Comparison of ENCODE assay signal across 15 mouse cellular contexts in genomic region chr16:33795106-33795505, GRCm38 (mm10). TPM values are rescaled to one million over a fixed set of nuclear protein-coding genes. Genes with fewer than 3 reads are reported as not detected.
"Had no signal": no experiment of that assay in that cellular context is flagged by ENCODE, and none has a peak within 500 bp of the region (broad histone marks: within the 10 kb centered on the region; RNA-seq: fewer than 3 reads in every experiment).

No protein-coding gene starts in this region.

- H3K9ac ChIP-seq: liver, embryonic 15.5 days; lung, embryonic 14.5 days; midbrain, embryonic 15.5 days; neural tube, embryonic 12.5 days had no signal

- H3K36me3 ChIP-seq: limb, embryonic 10.5 days; liver, embryonic 15.5 days; midbrain, embryonic 15.5 days; neural tube, embryonic 12.5 days had no signal

- ATAC-seq: hindbrain, postnatal 0 days; midbrain, embryonic 15.5 days had no signal

- H3K4me2 ChIP-seq: liver, embryonic 15.5 days; lung, embryonic 14.5 days; midbrain, embryonic 11.5 days; midbrain, embryonic 15.5 days; neural tube, embryonic 12.5 days had no signal

- DNase-seq: kidney, adult 11 months; kidney, adult 9 months; kidney, postnatal 10 days; lung, embryonic 14.5 days; thymus, adult 2 months; thymus, postnatal 25 days had no signal

- H3K4me3 ChIP-seq: limb, embryonic 10.5 days; liver, embryonic 15.5 days; midbrain, embryonic 15.5 days; neural tube, embryonic 12.5 days had no signal

- H3K4me1 ChIP-seq: limb, embryonic 10.5 days; midbrain, embryonic 15.5 days; neural tube, embryonic 12.5 days had no signal

- H3K27ac ChIP-seq: hindbrain, postnatal 0 days; limb, embryonic 10.5 days; liver, embryonic 15.5 days; midbrain, embryonic 15.5 days; neural tube, embryonic 12.5 days had no signal

- H3K9me3 ChIP-seq: limb, embryonic 10.5 days; liver, embryonic 15.5 days; midbrain, embryonic 15.5 days; neural tube, embryonic 12.5 days had no signal

- H3K27me3 ChIP-seq: liver, embryonic 15.5 days; midbrain, embryonic 15.5 days; neural tube, embryonic 12.5 days had no signal

RNA-seq across cellular contexts. Expression of gene Muc13, which starts 1.3 kb away (rescaled TPM):
- total RNA-seq: hindbrain, postnatal 0 days; layer of hippocampus, adult 8-10 months; layer of hippocampus, postnatal 14 days; left cerebral cortex, postnatal 10 days had no signal
- polyA plus RNA-seq: lung, embryonic 14.5 days had no signal
